Mouse (Mus musculus) cerebellum, adult 2 months (tissue): ENCODE data around the gene Hoxc10. TPM values are rescaled to one million over a fixed set of nuclear protein-coding genes. Genes with fewer than 3 reads are reported as not detected.

ENCODE experiments used
- DNase-seq, 2 experiments: peaks; one replicate each; pipeline ENCODE4 v3.0.0; 2021
- H3K27ac ChIP-seq: fragments of 200-500 bp; 2 replicates; pipeline ENCODE4 v1.5.1; 2012; ENCODE audit warnings: low read length, control low read depth, inconsistent platforms; ENCODE audit not compliant: insufficient read depth
- H3K27me3 ChIP-seq: fragments of 200-500 bp; 2 replicates; pipeline ENCODE4 v1.6.1; 2012; ENCODE audit warnings: inconsistent platforms, mild to moderate bottlenecking, low read length, moderate library complexity; ENCODE audit not compliant: control insufficient read depth, insufficient read depth
- H3K4me1 ChIP-seq: fragments of 200-500 bp; 2 replicates; pipeline ENCODE4 v1.6.1; 2011; ENCODE audit warnings: low read length; ENCODE audit not compliant: control insufficient read depth, insufficient read depth
- H3K4me3 ChIP-seq: fragments of 200-500 bp; replicated peaks from 2 replicates; pipeline ENCODE3; 2011; ENCODE audit warnings: mild to moderate bottlenecking, low read depth, low read length, control low read depth; ENCODE audit not compliant: insufficient read depth
- CTCF ChIP-seq: fragments of 200-500 bp; IDR thresholded peaks from 2 replicates; pipeline ENCODE4 v1.5.1; 2011; ENCODE audit warnings: low read depth, mild to moderate bottlenecking, control low read depth, low read length, moderate library complexity, borderline replicate concordance; ENCODE audit not compliant: insufficient read depth
- POLR2A ChIP-seq: fragments of 200-500 bp; IDR thresholded peaks from 2 replicates; pipeline ENCODE4 v1.6.1; 2011; ENCODE audit warnings: low read length, control low read depth, borderline replicate concordance; ENCODE audit not compliant: insufficient read depth
- WGBS: fragments of 180-500 bp; shearing (Covaris S2); methylation state at CpG from one replicate; pipeline ENCODE4 v1.1.7; 2018; 5-methylcytosine and 5-hydroxymethylcytosine counted together
- polyA plus RNA-seq: library from polyadenylated mRNA; depleted of rRNA; stranded (reverse); fragments of >200 nt; gene quantifications from 2 replicates; pipeline ENCODE4 v1.2.3, GENCODE M21; 2012

Gene Hoxc10
- polyA plus RNA-seq, 1 experiment, result not detected

GRCm38 (mm10) chr15:102976631-102977422 lies 10.2 kb downstream of the Hoxc10 start:
- no peak overlapping the region for H3K4me3 ChIP-seq
- no peak for DNase-seq
- WGBS, result 2% methylated on average over 37 of the region's 37 CpGs
- H3K27me3 ChIP-seq, result peaks cover 23% of the 10 kb centered on the region; the same call in 1 of the 2 replicates
- TF ChIP-seq POLR2A, result no peak
- TF ChIP-seq CTCF, result no peak
- no peak overlapping the region for H3K27ac ChIP-seq
- no peaks in the 10 kb centered on the region for H3K4me1 ChIP-seq

GRCm38 (mm10) chr15:102977423-102977974 lies 10.9 kb downstream of the Hoxc10 start:
- Histone ChIP-seq H3K4me1 (no peaks in the 10 kb centered on the region), H3K27me3 (peaks cover 22% of the 10 kb centered on the region; the same call in 1 of the 2 replicates), H3K4me3 (no peak overlapping the region), H3K27ac (no peak overlapping the region)
- WGBS, result 5% methylated on average over 16 of the region's 16 CpGs
- DNase-seq, result no peak
- TF ChIP-seq CTCF (no peak), POLR2A (no peak)

- Histone ChIP-seq H3K4me1 (no peaks in the 10 kb centered on the region), H3K4me3 (no peak overlapping the region), H3K27ac (no peak overlapping the region), H3K27me3 (peaks cover 22% of the 10 kb centered on the region; the same call in 1 of the 2 replicates)
- 10% methylated on average over 13 of the region's 13 CpGs for WGBS
- DNase-seq, result no peak
- TF ChIP-seq CTCF, result no peak
- no peak for TF ChIP-seq POLR2A
Measured at GRCm38 (mm10) chr15:102978615-102979515, 12.3 kb downstream of the Hoxc10 start.

GRCm38 (mm10) chr15:102979936-102980335 lies 13.3 kb downstream of the Hoxc10 start:
- no peak for DNase-seq
- Histone ChIP-seq H3K4me1 (no peaks in the 10 kb centered on the region), H3K27me3 (peaks cover 21% of the 10 kb centered on the region; the same call in 1 of the 2 replicates), H3K4me3 (no peak overlapping the region), H3K27ac (no peak overlapping the region)
- WGBS, result 4% methylated on average over 1 of the region's 1 CpGs
- TF ChIP-seq CTCF, result no peak
- TF ChIP-seq POLR2A, result no peak

- Histone ChIP-seq H3K4me1 (no peaks in the 10 kb centered on the region), H3K27me3 (peaks cover 19% of the 10 kb centered on the region; the same call in 1 of the 2 replicates), H3K4me3 (no peak overlapping the region), H3K27ac (no peak overlapping the region)
- TF ChIP-seq CTCF (no peak), POLR2A (no peak)
- WGBS, result 4% methylated on average over 11 of the region's 11 CpGs
- no peak for DNase-seq
Measured at GRCm38 (mm10) chr15:102980352-102980751, 13.8 kb downstream of the Hoxc10 start.

- no peak overlapping the region for H3K4me3 ChIP-seq
- peaks cover 18% of the 10 kb centered on the region; the same call in 1 of the 2 replicates for H3K27me3 ChIP-seq
- DNase-seq, result no peak
- WGBS, result 1% methylated on average over 14 of the region's 14 CpGs
- TF ChIP-seq CTCF (no peak), POLR2A (no peak)
- H3K27ac ChIP-seq, result no peak overlapping the region
- H3K4me1 ChIP-seq, result no peaks in the 10 kb centered on the region
Measured at GRCm38 (mm10) chr15:102980912-102981311, 14.3 kb downstream of the Hoxc10 start.

- Histone ChIP-seq H3K4me3 (no peak overlapping the region), H3K27ac (no peak overlapping the region), H3K27me3 (peaks cover 14% of the 10 kb centered on the region; the same call in 1 of the 2 replicates), H3K4me1 (no peaks in the 10 kb centered on the region)
- WGBS, result 1% methylated on average over 88 of the region's 88 CpGs
- no peak for DNase-seq
- no peak for TF ChIP-seq CTCF
- no peak for TF ChIP-seq POLR2A
Measured at GRCm38 (mm10) chr15:102981379-102982288, 15.0 kb downstream of the Hoxc10 start.
